ENCODE assay signal across 18 mouse cellular contexts in the genomic region with DNA sequence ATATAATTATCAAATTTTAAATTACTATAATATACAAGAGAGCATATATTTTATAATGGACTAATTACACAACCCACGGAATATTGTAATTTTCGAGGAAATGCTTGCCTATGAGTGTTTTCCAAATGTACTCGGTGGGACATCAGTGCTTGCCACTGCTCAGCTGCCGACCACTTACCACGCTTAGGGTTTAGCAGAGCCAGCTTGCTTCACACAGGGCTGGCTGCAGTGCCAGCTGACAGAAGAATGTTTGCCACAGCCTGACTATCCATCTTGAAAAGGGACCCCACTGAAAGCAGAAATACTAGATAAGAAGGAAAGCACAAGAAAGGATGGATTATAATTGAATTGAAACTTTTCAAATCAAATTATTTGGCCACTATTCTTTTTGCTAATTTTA. TPM values are rescaled to one million over a fixed set of nuclear protein-coding genes. Genes with fewer than 3 reads are reported as not detected.
"Had no signal": no experiment of that assay in that cellular context is flagged by ENCODE, and none has a peak within 500 bp of the region (broad histone marks: within the 10 kb centered on the region; RNA-seq: fewer than 3 reads in every experiment).

No protein-coding gene starts in this region.

- H3K9ac ChIP-seq: limb, embryonic 12.5 days; limb, embryonic 15.5 days; liver, embryonic 14.5 days; liver, postnatal 0 days; lung, embryonic 14.5 days; midbrain, embryonic 13.5 days; stomach, embryonic 15.5 days had no signal

- H3K27me3 ChIP-seq: limb, embryonic 12.5 days; limb, embryonic 15.5 days; midbrain, embryonic 13.5 days; stomach, embryonic 15.5 days had no signal

- H3K9me3 ChIP-seq: limb, embryonic 12.5 days; limb, embryonic 15.5 days; midbrain, embryonic 13.5 days; stomach, embryonic 15.5 days had no signal

- DNase-seq: kidney, adult 18-20 months; kidney, adult 9 months; kidney, postnatal 14 days; kidney, postnatal 4 days; liver, postnatal 0 days; lung, embryonic 14.5 days; right cerebral cortex, postnatal 25 days; spleen, adult 18-20 months; thymus, postnatal 25 days had no signal

- H3K4me2 ChIP-seq: limb, embryonic 12.5 days; limb, embryonic 15.5 days; liver, embryonic 11.5 days; lung, embryonic 14.5 days; midbrain, embryonic 13.5 days; stomach, embryonic 15.5 days had no signal

- H3K4me3 ChIP-seq: limb, embryonic 12.5 days; limb, embryonic 15.5 days; midbrain, embryonic 13.5 days; stomach, embryonic 15.5 days had no signal

- ATAC-seq: intestine, embryonic 16.5 days; liver, postnatal 0 days; lung, postnatal 0 days; midbrain, embryonic 13.5 days had no signal

- H3K36me3 ChIP-seq: limb, embryonic 12.5 days; limb, embryonic 15.5 days; midbrain, embryonic 13.5 days; stomach, embryonic 15.5 days had no signal

- H3K27ac ChIP-seq: limb, embryonic 12.5 days; limb, embryonic 15.5 days; liver, embryonic 14.5 days; macrophage; midbrain, embryonic 13.5 days; stomach, embryonic 15.5 days had no signal

RNA-seq across cellular contexts. Expression of a gene that starts 39.6 kb away (rescaled TPM):
- polyA plus RNA-seq: intestine, embryonic 16.5 days; limb, embryonic 12.5 days had no signal
